Mouse (Mus musculus) heart, postnatal 0 days (tissue): Measurements from ENCODE around the gene Tex26. TPM values are rescaled to one million over a fixed set of nuclear protein-coding genes. Genes with fewer than 3 reads are reported as not detected.
A peak's percentile ranks its signal among the peaks of the same experiment; 100 is the strongest.

Source experiments
- ATAC-seq: fragments of 200-750 bp; cut with Nextera tagmentation; 2 replicates; pipeline ENCODE4 v1.8.0; 2017; ENCODE audit warnings: low read depth, moderate number of reproducible peaks, moderate library complexity; ENCODE audit not compliant: insufficient read depth
- DNase-seq: peaks from one replicate; pipeline ENCODE4 v3.0.0-alpha.2; 2016; ENCODE audit warnings: low spot score
- H3K27ac ChIP-seq: fragments of 300-500 bp; sonication (generic); 2 replicates; pipeline ENCODE4 v1.5.1; 2014; ENCODE audit warnings: low read depth, mild to moderate bottlenecking
- H3K27me3 ChIP-seq: fragments of 300-500 bp; sonication (generic); 2 replicates; pipeline ENCODE4 v1.6.1; 2014; ENCODE audit warnings: low read length, mixed read lengths; ENCODE audit not compliant: control insufficient read depth, insufficient read depth
- H3K36me3 ChIP-seq: fragments of 300-500 bp; sonication (generic); replicated peaks from 2 replicates; pipeline ENCODE4 v1.6.1; 2014; ENCODE audit warnings: low read length, mixed read lengths; ENCODE audit not compliant: control insufficient read depth, insufficient read depth
- H3K4me1 ChIP-seq: fragments of 300-500 bp; sonication (generic); 2 replicates; pipeline ENCODE4 v1.6.1; 2014; ENCODE audit warnings: antibody characterized with exemption; ENCODE audit not compliant: control insufficient read depth, insufficient read depth
- H3K4me2 ChIP-seq: fragments of 300-500 bp; sonication (generic); 2 replicates; pipeline ENCODE4 v1.6.1; 2014; ENCODE audit warnings: low read depth, mild to moderate bottlenecking, low read length, moderate library complexity
- H3K4me3 ChIP-seq: fragments of 300-500 bp; sonication (generic); 2 replicates; pipeline ENCODE4 v1.5.1; 2014; ENCODE audit warnings: low read depth, low read length
- H3K9ac ChIP-seq: fragments of 300-500 bp; sonication (generic); replicated peaks from 2 replicates; pipeline ENCODE4 v1.6.1; 2014; ENCODE audit warnings: low read depth, low read length, mixed read lengths
- H3K9me3 ChIP-seq: fragments of 300-500 bp; sonication (generic); replicated peaks from 2 replicates; pipeline ENCODE4 v1.6.1; 2016; ENCODE audit warnings: low read length; ENCODE audit not compliant: control insufficient read depth
- CTCF ChIP-seq: IDR thresholded peaks from 2 replicates; pipeline ENCODE4 v1.5.1; 2016; ENCODE audit warnings: antibody characterized with exemption, control low read depth, low read depth
- EP300 ChIP-seq: IDR thresholded peaks from 2 replicates; pipeline ENCODE4 v1.6.1; 2016; ENCODE audit warnings: antibody characterized with exemption, low read depth
- WGBS: fragments of 180-500 bp; shearing (Covaris S2); extraction: QIAGEN DNeasy Blood & Tissue Kit; methylation state at CpG from one replicate; pipeline ENCODE4 v1.1.7; 2014; 5-methylcytosine and 5-hydroxymethylcytosine counted together
- polyA plus RNA-seq: library from polyadenylated mRNA; unstranded; fragments of >200 nt; fragmentation: Nextera tagmentation; extraction: Ambion mirVana; gene quantifications from 2 replicates; pipeline ENCODE4 v1.2.1, GENCODE M21; 2015
- total RNA-seq: library from RNA; depleted of rRNA; stranded (reverse); fragments of >200 nt; gene quantifications from 2 replicates; pipeline ENCODE4 v1.2.3, GENCODE M21; 2014; ENCODE audit warnings: low replicate concordance

The Tex26 gene
- total and polyA plus RNA-seq, 2 experiments from 2014 or later, result 0.08 TPM; not detected in 1

- no peak overlapping the region for H3K27ac ChIP-seq
- TF ChIP-seq EP300, result no peak
- TF ChIP-seq CTCF, result no peak
- 55% methylated on average over 7 of the region's 7 CpGs for WGBS
- H3K4me2 ChIP-seq, result no peak overlapping the region
- DNase-seq, result no peak
- H3K4me3 ChIP-seq, result no peak overlapping the region
- H3K9me3 ChIP-seq, result no peaks in the 10 kb centered on the region
- no peak for ATAC-seq
- H3K36me3 ChIP-seq, result no peaks in the 10 kb centered on the region
- no peak overlapping the region for H3K9ac ChIP-seq
- H3K27me3 ChIP-seq, result no peaks in the 10 kb centered on the region
- peaks cover 5% of the 10 kb centered on the region; the same call in 1 of the 2 replicates for H3K4me1 ChIP-seq
Measured at GRCm38 (mm10) chr5:149433618-149434017, 5.8 kb upstream of the Tex26 start.

GRCm38 (mm10) chr5:149434141-149434690 is 5.2 kb upstream of the Tex26 start:
- no peak overlapping the region for H3K4me3 ChIP-seq
- no peaks in the 10 kb centered on the region for H3K9me3 ChIP-seq
- 23% methylated on average over 9 of the region's 9 CpGs for WGBS
- H3K4me1 ChIP-seq, result no peaks in the 10 kb centered on the region; the same call in 1 of the 2 replicates
- H3K27ac ChIP-seq, result no peak overlapping the region
- no peak for DNase-seq
- no peak overlapping the region for H3K4me2 ChIP-seq
- no peak overlapping the region for H3K9ac ChIP-seq
- TF ChIP-seq CTCF (no peak), EP300 (no peak)
- H3K27me3 ChIP-seq, result no peaks in the 10 kb centered on the region
- no peaks in the 10 kb centered on the region for H3K36me3 ChIP-seq
- no peak for ATAC-seq

GRCm38 (mm10) chr5:149436541-149436940 is 2.9 kb upstream of the Tex26 start:
- no peak overlapping the region for H3K9ac ChIP-seq
- ATAC-seq (no peak), DNase-seq (no peak)
- no peak overlapping the region for H3K4me2 ChIP-seq
- H3K27me3 ChIP-seq, result 0 out of 2 replicates have a peak, but pooled peaks cover 3% of the 10 kb centered on the region
- no peaks in the 10 kb centered on the region for H3K36me3 ChIP-seq
- no peak overlapping the region for H3K27ac ChIP-seq
- no peaks in the 10 kb centered on the region for H3K9me3 ChIP-seq
- no peak overlapping the region for H3K4me3 ChIP-seq
- no peaks in the 10 kb centered on the region; the same call in 1 of the 2 replicates for H3K4me1 ChIP-seq
- WGBS, result 54% methylated on average over 3 of the region's 3 CpGs
- TF ChIP-seq EP300, result no peak

- 67% methylated on average over 6 of the region's 6 CpGs for WGBS
- TF ChIP-seq EP300 (no peak), CTCF (no peak)
- Histone ChIP-seq H3K27me3 (0 out of 2 replicates have a peak, but pooled peaks cover 3% of the 10 kb centered on the region), H3K4me1 (no peaks in the 10 kb centered on the region; the same call in 1 of the 2 replicates), H3K9me3 (no peaks in the 10 kb centered on the region), H3K4me2 (no peak overlapping the region), H3K4me3 (no peak overlapping the region), H3K9ac (no peak overlapping the region), H3K27ac (no peak overlapping the region), H3K36me3 (no peaks in the 10 kb centered on the region)
- ATAC-seq, result no peak
- DNase-seq, result no peak
Measured at GRCm38 (mm10) chr5:149437150-149437549, 2.3 kb upstream of the Tex26 start.

GRCm38 (mm10) chr5:149440180-149440573 is 717 bp downstream of the Tex26 start:
- peak overlapping the region; percentile 41 for H3K4me3 ChIP-seq
- H3K9me3 ChIP-seq, result no peaks in the 10 kb centered on the region
- ATAC-seq (peak; percentile 59), DNase-seq (no peak)
- WGBS, result 0% methylated on average over 18 of the region's 18 CpGs
- 0 out of 2 replicates have a peak overlapping the region, but pooled peaks have one; percentile 3 for H3K9ac ChIP-seq
- peak overlapping the region; percentile 65 for H3K4me2 ChIP-seq
- no peaks in the 10 kb centered on the region for H3K36me3 ChIP-seq
- H3K4me1 ChIP-seq, result no peaks in the 10 kb centered on the region; the same call in 1 of the 2 replicates
- TF ChIP-seq CTCF (no peak), EP300 (no peak)
- H3K27ac ChIP-seq, result peak overlapping the region; percentile 60; the same call in 1 of the 2 replicates
- 0 out of 2 replicates have a peak, but pooled peaks cover 7% of the 10 kb centered on the region for H3K27me3 ChIP-seq
